Mouse (Mus musculus): ENCODE data around the gene Thsd7b. TPM values are rescaled to one million over a fixed set of nuclear protein-coding genes. Genes with fewer than 3 reads are reported as not detected.
"Not testable (repeated sequence)": the region's sequence is repeated elsewhere in the genome, so short reads cannot be mapped to it uniquely, and the experiment has no call there.

Thsd7b gene
- polyA plus RNA-seq, 1 experiment, result not detected

- Histone ChIP-seq H3K4me1 (ENCODE audit: control insufficient read depth, insufficient read depth, low read length) (no peaks in the 10 kb centered on the region), H3K4me3 (ENCODE audit: insufficient read depth, low read length) (no peak overlapping the region)
- TF ChIP-seq CTCF (IDR thresholded peaks at IDR 0.05; ENCODE audit: low read depth, low read length), result no peak
- TF ChIP-seq POLR2A (IDR thresholded peaks at IDR 0.05; ENCODE audit: borderline replicate concordance, low read depth, low read length), result no peak
These were observed 343.0 kb downstream of the Thsd7b start for GRCm38 (mm10) chr1:129616080-129616479.

GRCm38 (mm10) chr1:129619440-129620301 is 346.6 kb downstream of the Thsd7b start:
- no peaks in the 10 kb centered on the region for H3K4me1 ChIP-seq (ENCODE audit: control insufficient read depth, insufficient read depth, low read length)
- TF ChIP-seq POLR2A (IDR thresholded peaks at IDR 0.05; ENCODE audit: borderline replicate concordance, low read depth, low read length) (no peak), CTCF (IDR thresholded peaks at IDR 0.05; ENCODE audit: low read depth, low read length) (no peak)
- no peak overlapping the region for H3K27ac ChIP-seq (ENCODE audit: insufficient read depth, low read depth, low read length)
- no peak overlapping the region for H3K4me3 ChIP-seq (ENCODE audit: insufficient read depth, low read length)

More at GRCm38 (mm10) chr1:129616080-129616479, 343.0 kb downstream of the Thsd7b start:
- no peak overlapping the region for H3K27ac ChIP-seq (ENCODE audit: insufficient read depth, low read depth, low read length)

GRCm38 (mm10) chr1:129624519-129624918 is 351.4 kb downstream of the Thsd7b start:
- Histone ChIP-seq H3K27ac (ENCODE audit: insufficient read depth, low read depth, low read length) (no peak overlapping the region), H3K4me3 (ENCODE audit: insufficient read depth, low read length) (no peak overlapping the region), H3K4me1 (ENCODE audit: control insufficient read depth, insufficient read depth, low read length) (no peaks in the 10 kb centered on the region)
- TF ChIP-seq CTCF (IDR thresholded peaks at IDR 0.05; ENCODE audit: low read depth, low read length), result no peak
- no peak for TF ChIP-seq POLR2A (IDR thresholded peaks at IDR 0.05; ENCODE audit: borderline replicate concordance, low read depth, low read length)

GRCm38 (mm10) chr1:129635146-129635545 is 362.0 kb downstream of the Thsd7b start:
- no peak for TF ChIP-seq POLR2A (IDR thresholded peaks at IDR 0.05; ENCODE audit: borderline replicate concordance, low read depth, low read length)
- TF ChIP-seq CTCF (IDR thresholded peaks at IDR 0.05; ENCODE audit: low read depth, low read length), result no peak
- Histone ChIP-seq H3K27ac (ENCODE audit: insufficient read depth, low read depth, low read length) (no peak overlapping the region), H3K4me3 (ENCODE audit: insufficient read depth, low read length) (no peak overlapping the region), H3K4me1 (ENCODE audit: control insufficient read depth, insufficient read depth, low read length) (no peaks in the 10 kb centered on the region)

- Histone ChIP-seq H3K4me1 (ENCODE audit: control insufficient read depth, insufficient read depth, low read length) (no peaks in the 10 kb centered on the region), H3K4me3 (ENCODE audit: insufficient read depth, low read length) (no peak overlapping the region)
These were observed 371.3 kb downstream of the Thsd7b start for GRCm38 (mm10) chr1:129644252-129644861.

GRCm38 (mm10) chr1:129651448-129651847 is 378.3 kb downstream of the Thsd7b start:
- H3K4me1 ChIP-seq (ENCODE audit: control insufficient read depth, insufficient read depth, low read length); H3K4me3 ChIP-seq (ENCODE audit: insufficient read depth, low read length); H3K27ac ChIP-seq (ENCODE audit: insufficient read depth, low read depth, low read length): not testable (repeated sequence)

More at GRCm38 (mm10) chr1:129644252-129644861, 371.3 kb downstream of the Thsd7b start:
- TF ChIP-seq POLR2A (IDR thresholded peaks at IDR 0.05; ENCODE audit: borderline replicate concordance, low read depth, low read length) (no peak), CTCF (IDR thresholded peaks at IDR 0.05; ENCODE audit: low read depth, low read length) (no peak)
- H3K27ac ChIP-seq (ENCODE audit: insufficient read depth, low read depth, low read length), result no peak overlapping the region

- TF ChIP-seq POLR2A (IDR thresholded peaks at IDR 0.05; ENCODE audit: borderline replicate concordance, low read depth, low read length), result no peak
- TF ChIP-seq CTCF (IDR thresholded peaks at IDR 0.05; ENCODE audit: low read depth, low read length), result no peak
- no peak overlapping the region for H3K27ac ChIP-seq (ENCODE audit: insufficient read depth, low read depth, low read length)
- no peaks in the 10 kb centered on the region for H3K4me1 ChIP-seq (ENCODE audit: control insufficient read depth, insufficient read depth, low read length)
- H3K4me3 ChIP-seq (ENCODE audit: insufficient read depth, low read length), result no peak overlapping the region
These were observed 384.9 kb downstream of the Thsd7b start for GRCm38 (mm10) chr1:129658045-129658444.

GRCm38 (mm10) chr1:129675878-129676277 is 402.8 kb downstream of the Thsd7b start:
- no peaks in the 10 kb centered on the region for H3K4me1 ChIP-seq (ENCODE audit: control insufficient read depth, insufficient read depth, low read length)
- no peak overlapping the region for H3K27ac ChIP-seq (ENCODE audit: insufficient read depth, low read depth, low read length)
- no peak overlapping the region for H3K4me3 ChIP-seq (ENCODE audit: insufficient read depth, low read length)
- no peak for TF ChIP-seq POLR2A (IDR thresholded peaks at IDR 0.05; ENCODE audit: borderline replicate concordance, low read depth, low read length)
- no peak for TF ChIP-seq CTCF (IDR thresholded peaks at IDR 0.05; ENCODE audit: low read depth, low read length)

GRCm38 (mm10) chr1:129678851-129679250 is 405.7 kb downstream of the Thsd7b start:
- H3K4me1 ChIP-seq (ENCODE audit: control insufficient read depth, insufficient read depth, low read length), result no peaks in the 10 kb centered on the region
- H3K27ac ChIP-seq (ENCODE audit: insufficient read depth, low read depth, low read length), result no peak overlapping the region
- H3K4me3 ChIP-seq (ENCODE audit: insufficient read depth, low read length), result no peak overlapping the region
- TF ChIP-seq POLR2A (IDR thresholded peaks at IDR 0.05; ENCODE audit: borderline replicate concordance, low read depth, low read length), result no peak
- no peak for TF ChIP-seq CTCF (IDR thresholded peaks at IDR 0.05; ENCODE audit: low read depth, low read length)

- H3K4me3 ChIP-seq (ENCODE audit: insufficient read depth, low read length), result no peak overlapping the region
- H3K4me1 ChIP-seq (ENCODE audit: control insufficient read depth, insufficient read depth, low read length), result no peaks in the 10 kb centered on the region
- H3K27ac ChIP-seq (ENCODE audit: insufficient read depth, low read depth, low read length), result no peak overlapping the region
- TF ChIP-seq POLR2A (IDR thresholded peaks at IDR 0.05; ENCODE audit: borderline replicate concordance, low read depth, low read length) (no peak), CTCF (IDR thresholded peaks at IDR 0.05; ENCODE audit: low read depth, low read length) (no peak)
These were observed 432.6 kb downstream of the Thsd7b start for GRCm38 (mm10) chr1:129705701-129706100.
